Mouse (Mus musculus) bone marrow macrophage, adult 2 months (primary cell): ENCODE measurements at regions not wholly inside any gene's neighbourhood (a gene's known extent, or its start where the extent isn't known, plus 50 kb on each side); places are given as distances from the start of the nearest gene placed in this dataset.

Experiments used
- CTCF ChIP-seq: IDR thresholded peaks from 2 replicates; pipeline ENCODE4 v1.5.1; 2012; ENCODE audit warnings: low read depth, mild to moderate bottlenecking, low read length, moderate library complexity
- POLR2A ChIP-seq: IDR thresholded peaks from 2 replicates; pipeline ENCODE4 v1.6.1; 2012; ENCODE audit warnings: mild to moderate bottlenecking, low read depth, low read length, borderline replicate concordance

GRCm38 (mm10) chr13:60427077-60427476 is 174.7 kb upstream of the Dapk1 start:
- TF ChIP-seq CTCF (no peak), POLR2A (no peak)
